Mouse (Mus musculus) adrenal gland, adult 10 weeks (tissue): ENCODE data around the gene Gm21885. TPM values are rescaled to one million over a fixed set of nuclear protein-coding genes. Genes with fewer than 3 reads are reported as not detected.

Experiments
- polyA plus RNA-seq: library from polyadenylated mRNA; stranded (reverse); fragments of 350-450 nt; fragmentation: Illumina TruSeq; extraction: RNeasy Lipid Tissue Mini Kit (QIAGEN cat#74804); gene quantifications from one replicate; pipeline ENCODE4 v1.2.3, GENCODE M21; 2014; ENCODE audit warnings: low read depth, low replicate concordance

The Gm21885 gene
- polyA plus RNA-seq: not detected

GRCm38 (mm10) chr11:94281199-94282181, at the start of gene Gm21885:
Gene Gm21885, plus strand, starts transcription at chr11:94281873.

DNA sequence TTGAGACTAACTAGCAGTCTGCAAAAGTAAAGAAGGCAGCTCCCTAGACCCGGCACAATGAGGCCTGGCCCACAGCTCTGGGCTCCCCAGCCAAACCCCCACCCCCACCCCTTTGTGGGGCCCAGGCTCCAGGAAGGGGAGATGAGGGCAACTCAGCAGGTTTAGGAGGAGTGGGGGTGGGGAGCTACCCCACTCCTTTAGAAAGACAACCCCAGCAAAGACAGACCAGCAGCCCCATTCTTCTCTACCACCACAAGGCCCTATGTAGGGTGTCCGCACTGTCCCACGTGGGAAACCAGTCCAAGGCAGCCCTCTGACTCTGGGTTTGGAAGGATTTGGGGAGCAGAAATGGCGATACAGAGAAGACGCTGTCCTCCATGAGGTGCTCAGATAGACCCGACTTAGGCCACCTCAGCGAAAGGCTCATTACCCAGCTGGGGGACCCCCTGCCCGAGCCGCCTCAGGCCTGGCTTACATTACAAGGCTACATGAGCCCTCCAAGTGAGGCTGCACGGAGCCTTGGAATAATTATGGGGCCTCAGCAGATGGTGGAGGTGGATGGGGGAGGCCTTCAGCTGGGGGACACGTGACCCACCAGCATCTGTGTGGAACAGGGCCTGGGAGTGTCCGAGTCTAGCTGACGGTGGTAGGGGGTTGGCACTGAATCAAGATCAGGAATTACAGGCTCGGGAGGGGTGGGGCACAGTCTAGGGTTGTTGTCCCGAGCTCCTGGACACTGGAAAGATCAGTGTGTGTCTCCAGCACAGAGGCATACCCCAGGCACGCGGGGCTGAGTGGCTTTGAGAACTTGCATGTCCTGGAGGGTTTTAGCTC, 35.5 kb upstream of the Gm21885 start, which contains the start of gene Wfikkn2:
TSS of gene Wfikkn2 (minus strand) at position 51 of the 834 bp plus-strand sequence.

GRCm38 (mm10) chr11:94321931-94322400, 40.3 kb downstream of the Gm21885 start, which contains the start of gene Luc7l3:
Gene Luc7l3, minus strand, starts transcription at chr11:94321988.

DNA sequence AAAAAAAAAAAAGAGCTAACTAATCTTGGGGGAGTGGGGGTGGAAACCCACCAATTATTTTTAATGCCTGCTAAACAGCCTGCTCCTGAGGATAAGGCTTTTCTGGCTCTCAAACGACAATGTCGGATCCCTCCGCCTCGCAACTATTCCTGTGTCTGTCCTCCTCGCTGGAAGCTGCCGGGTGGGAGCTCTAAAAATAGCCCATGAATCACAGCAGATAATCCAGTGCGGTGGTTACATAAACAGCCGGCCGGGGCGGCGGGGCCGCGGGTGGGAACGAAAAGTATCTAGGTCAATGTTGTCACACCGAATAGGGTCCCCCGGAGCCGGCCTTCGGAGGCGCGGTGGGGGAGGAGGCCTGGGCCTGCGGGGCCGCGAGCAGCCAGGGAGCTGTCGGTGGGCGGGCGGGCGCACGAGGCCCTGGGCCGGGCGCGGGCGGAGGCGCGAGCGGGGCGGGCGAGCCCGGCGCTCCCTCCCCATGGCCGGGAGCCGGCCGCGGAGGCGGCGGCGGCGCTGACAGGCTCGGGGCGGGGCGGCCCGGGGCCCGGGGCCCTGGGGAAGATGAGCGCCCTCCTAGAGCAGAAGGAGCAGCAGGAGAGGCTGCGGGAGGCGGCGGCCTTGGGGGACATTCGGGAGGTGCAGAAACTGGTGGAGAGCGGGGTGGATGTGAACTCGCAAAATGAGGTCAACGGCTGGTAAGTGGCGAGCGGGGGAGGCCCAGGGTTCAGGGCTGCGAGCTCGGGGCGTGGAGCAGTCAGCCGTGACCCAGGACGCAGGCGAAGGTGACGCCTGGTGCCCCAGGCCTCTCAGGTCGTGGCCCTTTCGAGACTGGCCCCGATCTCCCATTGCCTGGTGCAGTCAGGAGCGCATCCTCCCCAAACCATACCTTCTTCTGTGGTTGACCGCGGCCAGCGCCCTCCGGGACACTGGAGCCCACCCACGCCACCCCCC, 46.3 kb downstream of the Gm21885 start, which contains the start of gene Ankrd40:
TSS of gene Ankrd40 (plus strand) at position 309 of the 951 bp plus-strand sequence.

Other genes with a start within 250 kb of the Gm21885 start
- 595 TPM for gene Tob1, start 70.4 kb upstream of the Gm21885 start, polyA plus RNA-seq
- gene Wfikkn2, start 35.9 kb upstream of the Gm21885 start, polyA plus RNA-seq: not detected
- 185 TPM for gene Luc7l3, start 40.1 kb downstream of the Gm21885 start, polyA plus RNA-seq
- 124 TPM for gene Ankrd40, start 46.1 kb downstream of the Gm21885 start, polyA plus RNA-seq
- 0.58 TPM for gene Abcc3, start 111.1 kb downstream of the Gm21885 start, polyA plus RNA-seq
- gene Cacna1g, start 192.3 kb downstream of the Gm21885 start, polyA plus RNA-seq: not detected
- gene Spata20, start 204.3 kb downstream of the Gm21885 start, polyA plus RNA-seq: not detected
- 1.2 TPM for gene Epn3, start 218.1 kb downstream of the Gm21885 start, polyA plus RNA-seq
- gene Mycbpap, start 239.9 kb downstream of the Gm21885 start, polyA plus RNA-seq: not detected